Mouse (Mus musculus) heart, adult 8-10 months (tissue): ENCODE measurements around the gene Sp8. TPM values are rescaled to one million over a fixed set of nuclear protein-coding genes. Genes with fewer than 3 reads are reported as not detected.

ENCODE experiments used
- DNase-seq: peaks from one replicate; pipeline ENCODE4 v3.0.0; 2022; ENCODE audit warnings: low spot score
- total RNA-seq, 4 experiments: library from RNA; stranded (reverse); gene quantifications; 2 replicates each; pipeline ENCODE4 v1.2.4; 2022

The Sp8 gene
- total RNA-seq, 4 experiments from 2014 or later = not detected

DNA sequence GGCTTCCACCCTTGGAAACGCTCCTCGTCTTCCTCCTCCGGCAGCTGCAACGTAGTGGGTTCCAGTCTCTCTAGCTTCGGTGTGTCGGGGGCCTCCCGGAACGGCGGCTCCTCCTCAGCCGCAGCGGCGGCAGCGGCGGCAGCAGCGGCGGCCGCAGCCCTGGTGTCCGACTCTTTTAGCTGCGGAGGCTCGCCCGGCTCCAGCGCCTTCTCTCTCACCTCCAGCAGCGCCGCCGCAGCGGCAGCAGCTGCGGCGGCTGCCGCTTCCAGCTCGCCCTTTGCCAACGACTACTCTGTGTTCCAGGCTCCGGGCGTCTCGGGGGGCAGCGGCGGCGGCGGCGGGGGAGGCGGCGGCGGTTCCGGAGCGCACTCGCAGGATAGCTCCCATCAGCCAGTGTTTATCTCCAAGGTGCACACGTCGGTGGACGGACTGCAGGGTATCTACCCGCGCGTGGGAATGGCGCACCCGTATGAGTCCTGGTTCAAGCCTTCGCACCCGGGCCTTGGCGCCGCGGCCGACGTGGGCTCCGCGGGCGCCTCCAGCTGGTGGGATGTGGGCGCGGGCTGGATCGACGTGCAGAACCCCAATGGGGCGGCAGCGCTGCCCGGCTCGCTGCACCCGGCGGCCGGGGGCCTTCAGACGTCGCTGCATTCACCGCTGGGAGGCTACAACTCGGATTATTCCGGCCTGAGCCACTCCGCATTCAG lies 2.5 kb downstream of the Sp8 start:
- no peak for DNase-seq

DNA sequence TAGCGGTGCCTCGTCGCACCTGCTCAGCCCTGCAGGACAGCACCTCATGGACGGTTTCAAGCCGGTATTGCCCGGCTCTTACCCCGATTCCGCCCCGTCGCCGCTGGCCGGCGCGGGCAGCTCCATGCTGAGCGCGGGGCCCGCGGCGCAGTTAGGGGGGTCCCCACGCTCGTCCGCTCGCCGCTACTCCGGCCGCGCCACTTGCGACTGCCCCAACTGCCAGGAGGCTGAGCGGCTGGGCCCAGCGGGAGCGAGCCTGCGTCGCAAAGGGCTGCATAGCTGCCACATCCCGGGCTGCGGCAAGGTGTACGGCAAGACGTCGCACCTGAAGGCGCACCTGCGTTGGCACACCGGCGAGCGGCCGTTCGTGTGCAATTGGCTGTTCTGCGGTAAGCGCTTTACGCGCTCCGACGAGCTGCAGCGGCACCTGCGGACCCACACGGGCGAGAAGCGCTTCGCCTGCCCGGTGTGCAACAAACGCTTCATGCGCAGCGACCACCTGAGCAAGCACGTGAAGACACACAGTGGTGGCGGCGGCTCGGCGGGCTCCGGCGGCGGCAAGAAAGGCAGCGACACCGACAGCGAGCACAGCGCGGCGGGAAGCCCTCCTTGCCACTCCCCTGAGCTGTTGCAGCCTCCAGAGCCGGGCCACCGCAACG lies 3.2 kb downstream of the Sp8 start:
- no peak for DNase-seq

DNA sequence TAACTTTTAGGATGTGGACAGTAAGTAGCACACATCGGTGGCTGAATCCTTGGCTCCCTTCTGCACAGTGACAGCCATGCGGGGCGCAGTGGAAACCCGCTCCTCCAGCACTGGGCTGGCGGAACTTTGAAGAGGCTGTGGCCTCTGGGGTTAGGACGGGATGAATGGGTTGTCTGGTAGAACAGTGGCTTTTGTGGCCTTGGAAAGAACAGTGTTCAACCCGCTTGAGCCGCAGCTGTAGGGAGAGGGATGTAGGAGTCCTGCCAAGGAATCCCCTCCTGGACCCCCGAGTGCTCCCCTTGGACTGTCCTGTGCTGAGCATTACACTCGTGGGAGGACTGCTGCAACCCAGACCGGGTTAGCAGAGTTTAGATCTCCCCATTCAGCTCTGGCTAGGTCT lies 3.9 kb downstream of the Sp8 start:
- DNase-seq = no peak

DNA sequence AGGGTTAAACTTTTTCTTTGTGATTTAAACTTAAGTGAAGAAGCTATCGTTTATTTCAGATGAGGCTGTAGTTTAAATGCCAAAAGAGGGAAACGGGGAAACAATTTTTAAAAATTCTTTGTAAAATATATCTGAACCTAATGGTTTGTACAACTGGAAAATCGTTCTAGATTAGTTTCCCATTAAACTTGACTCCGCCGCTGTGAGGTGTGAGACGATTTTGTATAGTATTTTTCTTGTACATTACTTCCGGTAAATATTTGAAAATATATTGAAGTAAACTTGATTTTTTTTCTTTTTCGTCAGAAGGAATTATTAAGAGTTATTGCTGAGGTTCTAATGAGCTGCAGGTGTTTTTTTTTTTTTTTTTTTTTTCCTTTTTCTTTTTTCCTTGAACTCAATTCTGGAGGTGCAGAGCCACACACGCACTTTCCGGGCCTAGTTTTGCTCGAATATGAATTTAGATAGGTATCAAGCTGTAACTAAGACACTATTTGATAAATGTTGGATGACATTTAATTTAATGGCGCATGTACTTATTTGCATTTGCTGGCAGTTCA lies 4.8 kb downstream of the Sp8 start:
- no peak for DNase-seq

DNA sequence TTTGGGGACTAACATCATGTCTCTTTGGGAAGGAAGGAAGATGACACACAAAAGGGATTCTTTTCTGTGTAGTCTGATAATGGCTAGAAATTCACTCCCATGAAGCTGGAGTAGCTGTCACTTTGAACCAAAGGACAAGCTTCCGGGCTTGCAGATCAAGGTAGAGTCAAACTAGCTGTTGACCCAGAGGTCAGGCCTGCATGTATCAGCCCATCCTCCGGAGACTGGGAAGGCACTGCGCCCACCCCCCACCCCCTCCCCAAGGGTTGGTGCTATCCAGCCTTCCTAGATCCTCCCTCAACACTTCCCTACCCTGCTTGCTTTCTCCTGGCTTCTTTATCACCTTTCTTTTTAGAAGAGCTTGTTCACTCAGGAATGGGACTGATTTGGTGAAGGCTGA lies 7.2 kb downstream of the Sp8 start:
- no peak for DNase-seq

DNA sequence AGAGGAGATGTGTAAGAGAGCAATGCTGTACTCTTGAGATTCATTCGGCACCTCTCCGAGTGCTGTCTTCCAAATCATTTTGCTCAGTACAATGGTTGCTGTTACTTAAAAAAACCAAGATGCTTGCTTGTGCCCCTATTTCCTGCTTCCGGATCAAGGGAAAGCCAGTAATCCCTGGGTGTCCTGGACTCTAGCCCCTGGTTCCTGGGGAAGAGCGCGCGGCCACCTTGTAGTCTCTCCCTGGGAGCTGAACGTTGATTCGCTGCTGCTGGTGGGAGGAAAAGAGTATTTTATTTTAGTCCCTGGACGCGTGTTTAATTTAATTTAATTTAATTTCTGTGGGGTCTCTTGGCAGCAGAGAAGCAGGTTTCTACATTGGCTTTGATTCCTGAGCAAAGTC lies 8.3 kb downstream of the Sp8 start:
- no peak for DNase-seq

DNA sequence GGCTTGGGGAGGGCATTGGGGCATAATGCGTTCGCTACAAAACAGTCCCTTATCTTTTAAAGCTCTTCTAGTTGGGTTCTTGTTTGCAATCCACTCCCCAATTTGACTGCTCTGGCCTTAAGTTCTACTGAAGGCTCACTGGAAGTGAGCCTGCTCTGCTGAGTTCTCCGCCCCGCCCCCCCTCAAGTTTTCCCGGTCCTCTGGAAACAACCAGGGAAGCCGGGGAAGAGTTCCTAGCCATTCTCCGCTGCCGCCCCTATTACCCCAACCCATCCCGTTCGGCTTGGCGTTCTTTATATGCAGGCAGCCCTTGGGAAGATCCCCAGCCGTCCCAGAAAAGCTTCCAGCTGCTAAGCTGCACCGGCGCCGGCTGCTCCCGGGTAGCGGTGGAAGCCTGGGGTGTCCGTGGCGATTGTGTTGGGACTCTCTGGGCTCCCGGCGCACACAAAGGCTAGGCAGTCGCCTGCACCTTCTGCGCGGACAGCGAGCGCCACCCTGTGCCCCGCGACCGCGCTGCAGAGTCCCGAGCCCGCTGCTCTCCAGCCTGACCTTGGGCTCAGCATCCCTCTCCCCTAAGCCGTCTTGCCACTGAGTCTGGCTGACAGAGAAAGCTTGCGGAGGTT lies 8.8 kb downstream of the Sp8 start:
- peak; percentile 11 for DNase-seq

DNA sequence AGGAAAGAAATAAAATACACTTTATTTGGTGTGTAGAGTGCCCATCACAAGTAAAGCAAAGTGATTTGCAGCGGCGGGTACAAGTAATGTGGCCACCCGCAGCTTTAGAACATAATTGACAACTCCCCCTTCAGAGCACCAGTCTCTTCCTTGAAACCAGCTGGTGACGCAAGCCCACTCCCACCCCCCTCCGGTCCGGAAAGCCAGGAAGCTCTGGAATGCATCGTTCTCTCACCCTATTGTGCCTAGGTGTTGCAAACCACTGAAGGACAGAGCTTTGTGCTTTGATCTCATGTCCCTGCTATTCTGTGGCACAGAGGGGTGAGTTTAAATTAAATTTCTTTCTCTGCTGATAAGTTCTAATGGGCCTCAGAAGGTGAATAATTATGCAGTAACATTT lies 10.0 kb downstream of the Sp8 start:
- no peak for DNase-seq

DNA sequence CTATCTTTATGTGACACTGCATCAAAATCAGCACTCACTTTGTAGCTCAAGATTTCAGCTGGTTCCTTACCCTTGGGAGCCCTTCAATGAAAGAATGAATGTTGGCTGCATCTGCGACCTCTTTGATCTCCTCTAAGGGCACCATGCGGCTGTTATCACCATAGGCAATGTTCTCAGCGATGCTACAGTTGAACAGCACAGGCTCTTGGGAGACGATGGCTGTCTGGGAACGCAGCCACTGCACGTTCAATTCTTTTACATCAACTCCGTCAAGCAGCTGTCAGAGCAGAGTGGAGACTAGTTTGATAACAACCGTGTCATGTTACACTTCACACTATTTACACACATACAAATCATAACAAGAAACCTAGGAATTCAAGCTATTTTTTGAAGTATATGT lies 26.5 kb downstream of the Sp8 start:
- DNase-seq = no peak

DNA sequence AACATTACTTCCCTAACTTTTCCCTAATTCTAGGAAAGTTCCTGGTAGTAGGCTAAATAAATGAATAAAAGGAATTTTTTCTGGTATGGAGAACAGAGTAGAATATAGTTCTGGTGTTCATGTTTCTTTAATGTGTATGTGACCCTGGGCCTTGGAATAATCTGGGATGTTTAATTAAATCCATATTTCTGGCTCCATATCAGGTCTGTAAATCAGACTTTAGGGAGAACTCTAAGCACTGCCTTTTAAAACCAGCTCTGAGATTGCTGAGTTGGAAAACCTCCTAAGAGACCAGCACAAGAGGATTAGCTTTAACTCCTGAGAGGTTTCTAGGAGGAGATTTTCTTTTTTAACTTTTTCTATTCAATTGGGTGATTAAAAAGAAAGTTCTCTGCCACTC lies 36.7 kb downstream of the Sp8 start:
- no peak for DNase-seq

DNA sequence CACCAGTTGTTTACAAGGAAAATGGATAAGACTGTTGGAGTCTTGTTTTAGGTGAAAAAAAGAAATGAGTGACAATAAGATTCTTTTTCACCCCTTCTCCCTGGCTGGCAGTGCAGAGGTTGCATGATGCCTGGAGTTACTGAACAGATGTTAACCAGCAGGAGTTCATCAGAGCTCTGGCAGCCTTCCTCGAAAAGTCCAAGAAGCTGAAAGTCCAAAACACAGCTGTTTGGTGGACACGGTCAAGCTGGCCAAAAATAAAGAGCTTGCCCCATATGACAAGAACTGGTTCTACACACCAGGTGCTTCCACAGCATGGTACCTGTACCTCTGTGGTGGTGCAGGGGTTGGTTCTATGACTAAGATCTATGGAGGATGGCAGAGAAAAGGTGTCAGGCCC lies 41.8 kb downstream of the Sp8 start:
- DNase-seq = peak; percentile 59

Other genes with a start within 250 kb of the Sp8 start
- gene Abcb5, start 120.1 kb downstream of the Sp8 start, total RNA-seq = not detected